Mouse (Mus musculus): ENCODE measurements at regions not wholly inside any gene's neighbourhood (a gene's known extent, or its start where the extent isn't known, plus 50 kb on each side); places are given as distances from the start of the nearest gene placed in this dataset.

DNA sequence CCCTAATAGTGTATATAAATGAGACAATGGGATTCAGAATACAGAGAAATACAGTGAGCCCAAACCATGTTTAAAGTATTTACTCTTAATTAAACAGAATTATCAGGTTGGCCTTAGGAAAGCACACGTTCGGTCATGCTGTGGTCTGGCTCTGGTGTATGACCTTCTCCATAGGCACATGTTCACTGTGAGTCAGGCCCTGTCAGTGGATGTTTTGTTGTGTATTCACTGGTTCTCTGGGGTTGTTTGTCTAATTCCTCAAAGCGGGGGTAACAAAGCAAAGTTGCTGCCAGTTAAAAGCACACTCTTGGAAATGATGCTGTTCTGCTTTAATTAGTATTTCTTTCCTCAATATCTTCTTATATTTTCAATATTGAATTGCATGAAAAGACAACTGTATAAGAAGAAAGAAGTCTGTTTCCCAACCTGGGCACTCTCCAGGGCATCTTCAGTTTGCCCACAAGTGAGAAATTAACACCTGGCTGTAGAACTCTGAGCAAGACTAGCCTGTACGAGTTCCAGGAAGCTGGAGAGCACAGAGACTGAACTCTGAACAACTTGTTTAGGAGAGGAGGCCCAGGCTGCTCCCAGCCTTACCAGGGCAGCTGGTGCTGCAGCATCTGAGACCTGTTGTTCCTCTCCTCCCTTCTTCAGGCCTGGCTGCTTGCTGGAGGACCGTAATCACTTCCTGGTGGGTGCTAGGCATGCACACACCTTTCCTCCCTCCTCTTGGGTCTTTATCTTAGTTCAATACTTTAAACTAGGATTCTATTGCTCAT is 593.1 kb downstream of the Ttll7 start:
- Histone ChIP-seq H3K9me3 (replicated peaks; ENCODE audit: control insufficient read depth, low read length) (no peaks in the 10 kb centered on the region), H3K9ac (replicated peaks; ENCODE audit: low read depth, low read length) (no peak overlapping the region), H3K4me2 (ENCODE audit: low read depth, low read length) (no peak overlapping the region), H3K4me3 (ENCODE audit: low read depth, low read length) (no peak overlapping the region), H3K27me3 (ENCODE audit: control insufficient read depth, insufficient read depth, low read length) (no peaks in the 10 kb centered on the region), H3K27ac (ENCODE audit: low read depth) (no peak overlapping the region), H3K4me1 (ENCODE audit: control insufficient read depth, insufficient read depth) (no peaks in the 10 kb centered on the region), H3K36me3 (replicated peaks; ENCODE audit: control insufficient read depth, insufficient read depth, low read length) (no peaks in the 10 kb centered on the region)
- TF ChIP-seq EP300 (IDR thresholded peaks at IDR 0.05; ENCODE audit: low read depth) = no peak
- TF ChIP-seq CTCF (IDR thresholded peaks at IDR 0.05; ENCODE audit: low read depth) = no peak
- ATAC-seq (ENCODE audit: insufficient read depth, low read depth) (no peak), DNase-seq (ENCODE audit: low spot score) (no peak)
- WGBS = 88% methylated on average over 5 of the region's 5 CpGs

DNA sequence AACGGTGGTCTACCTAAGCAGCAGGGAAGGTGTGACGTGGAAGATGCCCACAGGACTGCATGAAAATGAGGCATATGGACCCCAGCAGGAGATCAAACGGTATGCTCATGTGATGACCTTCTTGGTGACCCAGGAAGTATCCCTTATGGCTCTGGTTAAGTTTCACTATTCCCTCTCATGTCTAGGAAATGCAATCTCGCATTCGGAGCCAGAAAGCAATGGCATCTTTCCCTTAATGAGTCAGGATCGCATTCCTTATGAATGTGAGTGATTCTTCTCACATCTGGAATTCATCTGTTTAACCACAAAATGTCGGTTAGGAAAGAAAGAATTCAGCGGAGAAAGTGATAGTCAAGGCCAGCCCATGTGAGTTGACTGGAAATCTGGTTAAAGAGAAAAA is 593.7 kb downstream of the Ttll7 start:
- no peak overlapping the region for H3K4me2 ChIP-seq (ENCODE audit: low read depth, low read length)
- no peak overlapping the region for H3K9ac ChIP-seq (replicated peaks; ENCODE audit: low read depth, low read length)
- TF ChIP-seq EP300 (IDR thresholded peaks at IDR 0.05; ENCODE audit: low read depth) (no peak), CTCF (IDR thresholded peaks at IDR 0.05; ENCODE audit: low read depth) (no peak)
- H3K4me1 ChIP-seq (ENCODE audit: control insufficient read depth, insufficient read depth) = no peaks in the 10 kb centered on the region
- H3K27me3 ChIP-seq (ENCODE audit: control insufficient read depth, insufficient read depth, low read length) = no peaks in the 10 kb centered on the region
- WGBS = 77% methylated on average over 8 of the region's 8 CpGs
- no peaks in the 10 kb centered on the region for H3K9me3 ChIP-seq (replicated peaks; ENCODE audit: control insufficient read depth, low read length)
- H3K36me3 ChIP-seq (replicated peaks; ENCODE audit: control insufficient read depth, insufficient read depth, low read length) = no peaks in the 10 kb centered on the region
- H3K4me3 ChIP-seq (ENCODE audit: low read depth, low read length) = no peak overlapping the region
- DNase-seq (ENCODE audit: low spot score) (no peak), ATAC-seq (ENCODE audit: insufficient read depth, low read depth) (no peak)
- no peak overlapping the region for H3K27ac ChIP-seq (ENCODE audit: low read depth)

DNA sequence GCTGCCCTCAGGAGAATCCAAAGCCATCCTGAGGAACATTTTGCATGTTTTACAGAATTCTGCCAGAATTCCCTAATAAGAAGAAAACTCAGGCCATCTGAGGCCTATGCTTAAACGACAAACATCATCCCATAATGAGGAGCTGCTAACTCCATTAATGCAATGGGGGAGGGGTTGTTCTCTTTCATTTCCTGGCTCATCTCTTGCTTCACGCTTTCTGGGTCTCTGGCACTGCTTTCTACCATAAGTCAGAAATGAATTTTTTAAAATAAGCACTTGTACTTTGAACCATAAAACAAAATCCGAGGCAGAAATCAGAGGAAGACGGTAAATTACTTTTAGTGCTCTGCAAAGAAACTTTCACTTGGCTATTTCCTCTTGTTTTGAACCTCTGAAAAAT is 600.0 kb downstream of the Ttll7 start:
- H3K36me3 ChIP-seq (replicated peaks; ENCODE audit: control insufficient read depth, insufficient read depth, low read length) = no peaks in the 10 kb centered on the region
- WGBS = 68% methylated on average over 4 of the region's 4 CpGs
- ATAC-seq (ENCODE audit: insufficient read depth, low read depth) = no peak

DNA sequence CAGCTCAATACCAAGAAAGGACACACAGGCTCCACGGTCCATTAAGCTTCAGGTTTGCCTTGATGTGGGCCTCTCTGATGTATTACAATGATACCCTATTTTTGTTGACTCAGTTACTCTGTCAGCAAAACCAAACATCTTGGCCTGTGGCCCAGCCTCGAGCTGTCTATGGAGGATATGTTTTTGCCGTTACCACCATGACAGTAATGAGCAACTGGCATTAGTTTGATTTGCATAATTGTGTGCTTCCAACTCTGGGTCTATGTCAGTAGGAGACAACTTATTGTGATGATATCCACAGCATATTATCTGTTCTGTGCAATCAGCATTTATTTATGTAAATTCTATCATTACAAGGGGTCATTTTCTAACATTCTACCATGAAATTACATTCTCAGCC is 603.2 kb downstream of the Ttll7 start:
- DNase-seq (ENCODE audit: low spot score) (no peak), ATAC-seq (ENCODE audit: insufficient read depth, low read depth) (no peak)
- Histone ChIP-seq H3K9ac (replicated peaks; ENCODE audit: low read depth, low read length) (no peak overlapping the region), H3K4me1 (ENCODE audit: control insufficient read depth, insufficient read depth) (no peaks in the 10 kb centered on the region), H3K36me3 (replicated peaks; ENCODE audit: control insufficient read depth, insufficient read depth, low read length) (no peaks in the 10 kb centered on the region), H3K9me3 (replicated peaks; ENCODE audit: control insufficient read depth, low read length) (no peaks in the 10 kb centered on the region), H3K4me3 (ENCODE audit: low read depth, low read length) (no peak overlapping the region), H3K4me2 (ENCODE audit: low read depth, low read length) (no peak overlapping the region), H3K27ac (ENCODE audit: low read depth) (no peak overlapping the region), H3K27me3 (ENCODE audit: control insufficient read depth, insufficient read depth, low read length) (no peaks in the 10 kb centered on the region)
- no peak for TF ChIP-seq EP300 (IDR thresholded peaks at IDR 0.05; ENCODE audit: low read depth)
- TF ChIP-seq CTCF (IDR thresholded peaks at IDR 0.05; ENCODE audit: low read depth) = no peak
- WGBS = 79% methylated on average over 3 of the region's 3 CpGs

More for the DNA sequence above, 600.0 kb downstream of the Ttll7 start:
- Histone ChIP-seq H3K4me1 (ENCODE audit: control insufficient read depth, insufficient read depth) (no peaks in the 10 kb centered on the region), H3K9me3 (replicated peaks; ENCODE audit: control insufficient read depth, low read length) (no peaks in the 10 kb centered on the region), H3K9ac (replicated peaks; ENCODE audit: low read depth, low read length) (no peak overlapping the region), H3K27ac (ENCODE audit: low read depth) (no peak overlapping the region), H3K4me3 (ENCODE audit: low read depth, low read length) (no peak overlapping the region), H3K27me3 (ENCODE audit: control insufficient read depth, insufficient read depth, low read length) (no peaks in the 10 kb centered on the region), H3K4me2 (ENCODE audit: low read depth, low read length) (no peak overlapping the region)
- TF ChIP-seq EP300 (IDR thresholded peaks at IDR 0.05; ENCODE audit: low read depth) = no peak
- no peak for TF ChIP-seq CTCF (IDR thresholded peaks at IDR 0.05; ENCODE audit: low read depth)
- DNase-seq (ENCODE audit: low spot score) = no peak

DNA sequence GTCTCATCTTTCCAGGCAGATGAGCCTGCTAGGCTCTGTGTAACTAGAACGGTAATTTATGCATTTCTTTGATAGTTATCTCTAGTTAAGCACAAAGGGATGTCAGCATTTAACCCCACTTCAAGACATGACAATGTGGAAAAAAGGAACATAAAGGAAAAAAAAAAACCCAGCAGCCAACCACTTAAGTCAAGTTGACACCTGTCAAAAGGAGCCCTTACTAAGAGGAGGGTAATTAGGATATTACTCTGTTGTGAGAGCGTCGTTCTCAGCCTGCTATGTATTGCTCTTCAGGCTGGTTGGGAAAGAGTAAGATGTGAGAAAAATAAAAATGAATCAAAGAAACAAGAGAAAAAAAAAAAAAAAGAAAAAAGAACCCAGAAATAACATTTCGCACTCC is 604.1 kb downstream of the Ttll7 start:
- Histone ChIP-seq H3K9ac (replicated peaks; ENCODE audit: low read depth, low read length) (no peak overlapping the region), H3K9me3 (replicated peaks; ENCODE audit: control insufficient read depth, low read length) (no peaks in the 10 kb centered on the region), H3K4me2 (ENCODE audit: low read depth, low read length) (no peak overlapping the region), H3K27me3 (ENCODE audit: control insufficient read depth, insufficient read depth, low read length) (no peaks in the 10 kb centered on the region), H3K4me1 (ENCODE audit: control insufficient read depth, insufficient read depth) (no peaks in the 10 kb centered on the region), H3K4me3 (ENCODE audit: low read depth, low read length) (no peak overlapping the region), H3K36me3 (replicated peaks; ENCODE audit: control insufficient read depth, insufficient read depth, low read length) (no peaks in the 10 kb centered on the region), H3K27ac (ENCODE audit: low read depth) (no peak overlapping the region)
- TF ChIP-seq CTCF (IDR thresholded peaks at IDR 0.05; ENCODE audit: low read depth) (no peak), EP300 (IDR thresholded peaks at IDR 0.05; ENCODE audit: low read depth) (no peak)
- ATAC-seq (ENCODE audit: insufficient read depth, low read depth) (no peak), DNase-seq (ENCODE audit: low spot score) (no peak)
- 75% methylated on average over 4 of the region's 4 CpGs for WGBS

DNA sequence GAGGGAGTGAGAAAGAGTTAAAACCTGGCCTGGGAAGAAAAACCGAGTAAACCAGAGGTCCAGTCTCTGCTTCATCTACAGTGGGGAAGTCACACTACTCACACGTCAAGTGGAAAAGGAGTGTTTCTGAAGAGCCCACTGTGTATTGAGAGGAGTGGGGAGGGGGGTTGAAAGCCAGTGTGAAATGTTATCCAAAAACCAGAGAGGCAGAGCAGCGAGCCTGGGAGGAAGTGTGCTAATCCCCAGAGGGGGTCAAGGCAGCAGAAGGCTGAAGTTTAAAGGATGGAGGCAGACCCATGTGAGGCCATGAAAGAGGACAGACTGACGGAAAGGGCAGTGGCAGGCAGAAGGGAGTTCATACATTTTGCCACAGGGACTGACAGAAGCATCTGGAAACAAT is 605.9 kb downstream of the Ttll7 start:
- Histone ChIP-seq H3K27me3 (ENCODE audit: control insufficient read depth, insufficient read depth, low read length) (no peaks in the 10 kb centered on the region), H3K36me3 (replicated peaks; ENCODE audit: control insufficient read depth, insufficient read depth, low read length) (no peaks in the 10 kb centered on the region), H3K4me2 (ENCODE audit: low read depth, low read length) (no peak overlapping the region), H3K9me3 (replicated peaks; ENCODE audit: control insufficient read depth, low read length) (no peaks in the 10 kb centered on the region), H3K9ac (replicated peaks; ENCODE audit: low read depth, low read length) (no peak overlapping the region), H3K4me3 (ENCODE audit: low read depth, low read length) (no peak overlapping the region), H3K4me1 (ENCODE audit: control insufficient read depth, insufficient read depth) (no peaks in the 10 kb centered on the region), H3K27ac (ENCODE audit: low read depth) (no peak overlapping the region)
- 36% methylated on average over 4 of the region's 4 CpGs for WGBS
- DNase-seq (ENCODE audit: low spot score) (no peak), ATAC-seq (ENCODE audit: insufficient read depth, low read depth) (no peak)
- TF ChIP-seq EP300 (IDR thresholded peaks at IDR 0.05; ENCODE audit: low read depth) = no peak
- no peak for TF ChIP-seq CTCF (IDR thresholded peaks at IDR 0.05; ENCODE audit: low read depth)
